Mouse (Mus musculus) heart, adult 11 months (tissue): ENCODE results near the gene Palm2.

Experiments
- DNase-seq: peaks from one replicate; pipeline ENCODE4 v3.0.0; 2022

The Palm2 gene

DNA sequence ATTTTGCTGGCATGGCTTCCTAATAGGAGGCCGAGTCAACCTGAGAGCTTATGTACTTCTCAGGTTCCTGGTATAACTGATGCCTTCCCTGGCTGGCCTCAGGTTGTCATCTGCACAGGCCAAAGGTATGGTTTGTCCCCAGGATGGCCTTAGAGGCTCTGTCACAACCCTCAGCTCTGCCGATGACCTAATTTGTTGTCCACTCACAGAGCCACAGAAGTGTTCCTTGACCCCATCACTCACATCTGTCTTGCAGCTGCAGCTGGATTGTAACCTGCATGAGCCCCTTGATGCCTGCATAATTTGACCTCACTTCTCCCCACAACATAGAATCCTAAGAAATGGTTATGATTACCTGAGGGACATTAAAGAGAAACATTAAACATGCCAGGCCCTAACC lies 190.8 kb downstream of the Palm2 start:
- peak; percentile 82 for DNase-seq

DNA sequence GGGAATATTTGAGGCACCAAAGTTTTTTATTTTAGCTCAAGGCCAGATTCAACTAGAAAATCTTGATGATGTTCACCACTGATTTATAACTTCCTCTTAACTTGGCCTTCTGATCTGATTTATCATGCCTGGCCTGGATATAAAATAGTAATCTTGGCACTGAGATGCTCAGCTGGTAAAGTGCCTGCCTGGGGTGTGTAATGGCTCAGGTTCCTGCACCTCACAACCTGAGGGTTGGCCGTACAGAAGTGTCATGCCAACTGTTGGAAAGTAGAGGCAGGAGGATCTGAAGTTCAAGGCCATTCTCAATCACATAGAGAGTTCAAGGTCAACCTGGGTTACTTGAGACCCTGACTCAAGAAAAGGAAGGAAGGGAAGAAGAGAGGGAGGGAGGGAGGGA lies 191.3 kb downstream of the Palm2 start:
- peak; percentile 76 for DNase-seq

DNA sequence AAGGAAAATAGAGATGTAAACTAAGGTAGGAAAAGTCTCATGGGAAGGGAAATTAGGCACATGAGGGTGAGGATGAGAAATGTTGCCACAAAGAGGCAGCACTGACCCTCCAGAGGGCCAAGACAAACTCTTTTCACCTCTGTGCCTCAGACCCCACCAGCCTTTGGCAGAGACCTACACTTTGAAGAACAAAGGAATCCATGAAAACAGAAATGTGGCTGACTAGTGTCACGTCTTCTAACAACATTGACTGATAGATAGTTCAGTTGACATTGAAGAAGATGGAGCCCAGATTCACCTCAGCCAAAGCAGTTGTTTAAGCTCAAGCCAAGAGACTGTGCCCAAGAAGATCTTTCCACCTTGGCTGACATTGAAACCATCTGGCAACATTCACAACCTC lies 191.7 kb downstream of the Palm2 start:
- DNase-seq = peak; percentile 61

DNA sequence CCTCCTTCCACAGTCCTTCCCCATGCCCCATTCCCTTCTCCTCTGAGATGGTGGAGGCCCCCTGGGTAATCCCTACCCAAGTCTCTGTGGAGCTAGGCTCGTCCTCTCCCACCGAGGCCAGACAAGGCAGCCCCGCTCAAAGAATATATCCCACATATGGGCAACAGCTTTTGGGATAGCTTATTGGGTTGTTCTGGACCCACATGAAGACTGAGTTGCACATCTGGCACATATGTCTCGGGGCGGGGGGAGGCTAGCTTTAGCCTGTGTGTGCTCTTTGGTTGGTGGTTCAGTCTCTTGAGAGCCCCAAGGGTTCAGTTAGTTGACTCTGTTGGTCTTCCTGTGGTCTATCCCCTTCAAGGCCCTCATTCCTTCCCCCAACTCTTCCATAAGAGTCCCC lies 192.9 kb downstream of the Palm2 start:
- DNase-seq = peak; percentile 63

DNA sequence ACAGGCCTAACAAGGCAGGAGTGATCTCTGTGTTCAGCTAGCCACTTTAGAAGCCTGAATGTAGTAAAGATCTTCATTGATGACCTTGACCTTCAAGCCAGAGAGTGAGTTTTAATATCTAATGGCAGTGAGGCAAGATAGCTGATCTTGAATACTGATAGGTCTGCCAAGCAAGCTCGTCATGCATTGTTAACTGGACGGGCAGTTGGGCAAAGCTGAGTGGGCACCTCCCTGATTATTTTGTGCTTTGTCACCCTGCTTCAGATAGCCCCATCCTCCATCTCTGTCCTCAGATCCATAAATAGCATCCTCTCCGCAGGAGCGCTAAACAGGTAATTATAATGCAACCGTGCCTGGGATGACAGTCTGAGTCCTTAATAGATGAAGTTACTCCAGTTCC lies 198.3 kb downstream of the Palm2 start:
- peak; percentile 86 for DNase-seq

DNA sequence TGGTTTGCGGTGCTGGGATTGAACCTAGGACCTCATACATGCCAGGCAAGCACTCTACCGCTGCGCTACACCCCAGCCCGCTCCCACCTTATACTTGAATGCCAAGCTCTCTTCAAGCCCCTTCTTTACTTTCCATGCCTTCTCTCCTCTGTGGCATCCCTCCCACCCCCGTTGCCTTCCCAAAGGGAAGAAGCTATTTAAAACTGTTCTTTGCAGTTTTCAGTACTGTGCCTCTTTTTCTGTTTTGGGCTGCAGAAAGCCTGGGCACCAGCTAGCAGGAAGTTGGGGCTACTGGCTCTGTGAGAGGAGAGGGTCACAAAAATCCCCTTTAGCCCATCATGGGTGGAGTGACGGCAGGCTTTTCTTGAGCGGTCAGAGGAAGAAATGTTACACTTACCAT lies 199.0 kb downstream of the Palm2 start:
- peak; percentile 68 for DNase-seq

DNA sequence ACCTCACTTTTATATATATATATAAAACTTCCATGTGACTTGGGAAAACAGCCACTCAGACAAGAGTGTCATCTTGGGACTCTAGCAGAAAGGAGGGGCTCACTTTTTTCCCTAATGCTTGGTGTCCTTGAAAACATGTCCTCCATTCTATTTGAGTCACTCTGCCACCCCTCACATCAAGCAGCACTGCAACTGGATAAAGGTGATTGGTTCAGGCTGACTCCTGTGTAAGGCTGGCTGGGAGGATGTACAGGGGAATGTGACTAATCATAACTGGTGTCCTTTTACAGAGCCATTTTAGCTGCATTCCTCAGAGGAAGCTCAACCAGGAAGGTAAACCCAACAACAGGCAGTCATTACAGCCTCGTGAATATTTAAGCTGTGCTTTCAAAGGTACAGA lies 200.9 kb downstream of the Palm2 start:
- peak; percentile 25 for DNase-seq

DNA sequence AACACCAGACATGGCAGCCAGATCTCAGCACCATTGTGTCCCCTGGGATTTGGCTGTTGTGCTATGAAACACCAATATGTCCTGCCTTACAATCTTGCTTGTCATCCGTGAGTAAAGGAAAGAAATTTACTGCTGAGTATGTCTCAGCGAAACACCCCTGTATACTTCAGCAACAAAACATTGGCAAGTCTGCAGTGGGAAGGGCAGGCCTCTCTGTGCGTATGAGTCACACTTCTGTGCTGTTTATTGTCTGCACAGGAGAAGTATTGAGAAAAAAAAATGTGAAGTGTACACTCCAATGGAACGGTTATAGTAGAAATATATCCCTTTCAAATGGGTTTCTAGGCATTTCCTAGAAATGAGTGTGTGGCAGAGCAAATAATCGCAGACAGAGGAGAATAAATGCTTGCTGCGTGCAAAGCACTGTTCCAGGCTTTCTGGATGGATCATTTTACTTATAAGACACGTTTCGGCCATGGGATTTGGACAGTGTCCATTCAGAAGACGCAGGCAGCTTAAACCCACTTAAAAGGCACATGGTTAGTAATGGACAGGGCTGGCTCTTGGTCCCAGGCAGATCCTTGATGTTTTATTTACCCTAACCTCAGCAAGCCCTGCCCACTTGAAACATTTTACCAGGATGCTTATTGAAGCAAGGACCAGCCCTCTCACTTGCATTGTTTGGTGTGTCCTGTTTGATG lies 202.9 kb downstream of the Palm2 start:
- DNase-seq = peak; percentile 70

DNA sequence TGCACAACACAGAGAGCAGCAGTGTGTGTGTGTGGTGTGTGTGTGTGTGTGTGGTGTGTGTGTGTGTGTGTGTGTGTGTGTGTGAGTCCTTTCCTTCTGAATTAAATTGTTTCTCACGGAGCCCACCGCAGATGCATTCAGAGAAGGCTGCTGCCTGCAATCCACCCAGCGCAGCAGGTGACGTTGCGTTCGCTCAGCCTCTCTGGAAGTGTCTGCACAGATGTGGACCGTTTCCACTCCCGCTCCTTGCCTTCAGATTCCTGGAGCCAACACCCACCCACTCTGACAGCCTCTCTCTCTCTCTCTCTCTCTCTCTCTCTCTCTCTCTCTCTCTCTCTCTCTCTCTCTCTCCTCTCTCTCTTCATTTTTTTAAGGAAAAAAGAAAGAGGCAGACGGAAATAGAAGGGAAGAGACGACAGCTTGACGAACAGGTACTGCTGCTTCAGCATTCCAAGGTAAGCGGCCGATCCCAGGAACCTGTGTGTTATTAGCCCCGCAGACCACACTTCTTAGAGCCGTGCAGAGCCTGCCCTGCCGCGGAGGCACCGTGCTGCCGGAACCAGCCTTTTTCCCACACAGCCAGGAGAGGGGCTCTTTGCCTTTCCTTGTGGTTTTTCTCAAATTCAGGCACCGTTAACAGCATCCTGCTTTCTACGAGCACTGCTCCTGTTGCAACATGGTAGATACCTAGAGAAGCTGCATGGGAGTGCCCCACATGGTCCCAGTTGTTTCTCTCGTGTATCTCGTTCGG lies 203.8 kb downstream of the Palm2 start:
- no peak for DNase-seq

DNA sequence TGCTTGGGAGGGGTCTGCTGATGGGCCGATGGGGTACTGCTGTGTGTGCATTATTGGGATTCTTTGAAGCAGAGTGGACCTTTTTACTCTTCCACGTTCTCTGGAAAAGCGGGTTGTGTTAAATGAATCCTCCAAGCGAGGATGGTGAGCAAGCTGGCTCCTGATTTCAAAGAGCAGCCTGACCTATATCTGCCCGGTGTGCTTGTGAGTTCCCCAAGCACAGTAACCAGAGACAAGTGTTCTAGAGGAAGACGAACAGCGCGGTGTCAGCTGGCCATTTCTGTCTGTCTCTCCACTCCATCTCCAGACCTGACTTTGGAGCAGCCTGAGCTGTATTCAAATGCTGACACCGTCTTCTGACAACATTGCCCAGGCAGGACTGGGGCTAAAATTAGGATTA lies 204.9 kb downstream of the Palm2 start:
- DNase-seq = peak; percentile 60

DNA sequence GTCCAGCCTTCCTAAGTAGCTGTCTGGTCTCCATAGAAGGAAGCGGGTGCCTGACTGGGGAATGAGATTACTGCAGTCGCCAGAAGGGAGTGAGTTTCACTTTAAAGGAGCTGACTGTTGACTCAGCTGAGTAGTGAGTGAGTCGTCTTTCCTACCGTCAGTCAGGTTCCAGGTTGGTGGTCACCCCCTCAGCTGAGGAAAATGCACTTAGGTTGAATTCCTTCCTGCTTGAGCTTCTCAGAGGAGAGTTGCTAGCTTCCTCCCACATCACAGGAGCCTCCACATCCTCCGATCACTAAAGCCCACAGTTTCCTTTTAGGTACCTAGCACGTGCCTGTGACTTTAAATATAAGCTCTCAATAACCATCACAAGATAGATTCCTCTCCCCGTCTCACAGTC lies 206.2 kb downstream of the Palm2 start:
- peak; percentile 48 for DNase-seq

DNA sequence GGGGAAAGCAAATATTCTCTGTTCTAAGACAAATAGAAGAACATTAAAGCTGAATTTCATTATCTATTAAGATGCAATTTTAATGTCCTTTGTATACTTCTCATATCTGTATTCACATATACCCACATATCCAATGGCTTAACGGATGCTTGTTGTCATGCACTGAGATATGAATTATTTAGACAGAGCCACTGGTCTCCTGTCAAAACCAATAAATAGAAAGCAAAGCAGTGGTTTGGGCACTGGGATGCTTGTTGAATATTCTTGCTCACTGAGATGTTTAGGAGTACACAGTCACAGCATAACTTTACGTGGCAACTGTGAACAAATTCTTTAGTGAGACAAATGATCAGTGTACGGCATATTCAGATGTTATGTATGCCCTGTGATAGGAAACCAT lies 206.9 kb downstream of the Palm2 start:
- DNase-seq = peak; percentile 45

DNA sequence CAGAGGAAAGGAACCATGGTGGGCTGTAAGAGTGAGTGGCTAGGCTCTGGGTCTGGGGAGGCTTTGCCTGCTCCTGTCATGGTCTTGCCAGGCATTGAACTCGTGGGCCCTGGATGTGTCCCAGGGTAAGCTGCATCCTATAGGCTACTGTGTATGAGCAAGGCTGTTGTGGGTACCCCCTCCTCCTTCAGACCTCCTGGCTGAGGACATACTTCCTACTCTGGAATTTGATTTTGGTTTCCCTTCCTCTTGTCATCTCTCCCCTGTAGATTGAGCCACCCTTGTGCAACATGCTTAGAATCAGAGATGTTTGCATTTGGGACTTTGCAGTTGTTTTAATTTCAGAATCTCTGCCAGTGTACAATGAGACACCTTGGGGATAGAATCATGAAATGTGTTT lies 216.9 kb downstream of the Palm2 start:
- DNase-seq = no peak

DNA sequence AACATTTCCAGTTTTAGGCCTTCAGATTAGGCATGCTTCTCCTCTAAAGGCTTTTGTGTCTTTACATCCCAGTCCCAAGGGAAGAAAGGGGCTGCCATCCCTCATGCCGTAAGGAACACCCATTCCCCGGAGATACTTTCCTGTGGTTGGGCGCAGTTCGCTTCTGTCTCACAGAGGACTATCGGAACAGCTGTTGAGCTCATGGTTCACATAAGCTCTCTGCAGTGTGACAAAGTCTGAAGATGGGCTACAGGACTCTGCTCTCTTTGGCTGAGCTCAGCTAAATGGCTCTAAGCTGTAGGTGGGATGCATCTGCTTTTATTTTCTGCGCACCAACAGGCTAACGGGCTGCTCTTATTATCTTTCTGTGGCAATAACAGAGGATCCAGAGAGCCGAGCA lies 217.5 kb downstream of the Palm2 start:
- no peak for DNase-seq

DNA sequence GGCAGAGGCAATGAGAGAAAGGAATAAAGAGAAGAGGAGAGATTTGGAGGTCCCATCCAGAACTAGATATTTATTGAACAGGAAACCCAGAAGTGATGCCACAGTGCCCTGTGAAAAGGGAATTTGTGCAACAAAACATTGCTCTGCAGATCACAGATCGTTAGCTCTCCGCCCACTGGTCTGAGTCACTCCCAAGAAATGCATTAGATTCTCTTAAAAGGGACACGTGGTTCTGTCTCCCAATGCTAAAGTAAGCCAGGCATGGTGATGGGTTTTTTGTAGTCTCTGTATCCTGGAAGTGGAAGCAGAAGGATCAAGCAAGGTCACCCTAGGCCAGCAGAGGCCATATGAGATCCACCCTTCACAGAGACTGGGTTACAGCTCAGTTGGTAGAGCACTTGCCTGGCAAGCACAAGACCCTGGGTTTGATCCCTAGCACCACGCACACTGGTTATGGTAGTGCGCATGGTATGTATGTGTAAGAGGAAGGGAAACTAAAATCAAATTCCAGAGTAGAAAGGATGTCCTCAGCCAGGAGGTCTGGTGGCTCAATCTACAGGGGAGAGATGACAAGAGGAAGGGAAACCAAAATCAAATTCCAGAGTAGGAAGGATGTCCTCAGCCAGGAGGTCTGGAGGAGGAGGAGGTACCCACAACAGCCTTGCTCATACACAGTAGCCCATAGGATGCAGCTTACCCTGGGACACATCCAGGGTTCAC lies 218.3 kb downstream of the Palm2 start:
- DNase-seq = no peak

DNA sequence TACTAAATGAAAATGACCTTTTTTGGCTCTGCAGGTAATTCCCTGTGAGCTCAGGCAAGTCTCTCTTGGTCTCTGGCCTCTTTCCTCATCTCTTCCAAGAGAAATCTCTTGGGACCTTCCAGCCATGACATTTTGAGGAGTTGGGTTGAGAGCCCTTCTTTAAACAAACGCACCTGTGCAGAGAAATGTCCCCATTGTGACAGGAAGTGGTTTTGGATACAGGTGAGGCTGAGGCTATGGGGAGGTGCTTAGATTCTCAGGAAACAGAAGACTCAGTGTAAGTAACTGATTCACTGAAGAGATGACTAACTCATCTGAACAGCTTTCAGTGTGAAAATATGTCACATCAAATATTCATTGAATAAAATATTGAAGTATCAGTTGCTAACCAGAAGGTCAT lies 221.9 kb downstream of the Palm2 start:
- no peak for DNase-seq

DNA sequence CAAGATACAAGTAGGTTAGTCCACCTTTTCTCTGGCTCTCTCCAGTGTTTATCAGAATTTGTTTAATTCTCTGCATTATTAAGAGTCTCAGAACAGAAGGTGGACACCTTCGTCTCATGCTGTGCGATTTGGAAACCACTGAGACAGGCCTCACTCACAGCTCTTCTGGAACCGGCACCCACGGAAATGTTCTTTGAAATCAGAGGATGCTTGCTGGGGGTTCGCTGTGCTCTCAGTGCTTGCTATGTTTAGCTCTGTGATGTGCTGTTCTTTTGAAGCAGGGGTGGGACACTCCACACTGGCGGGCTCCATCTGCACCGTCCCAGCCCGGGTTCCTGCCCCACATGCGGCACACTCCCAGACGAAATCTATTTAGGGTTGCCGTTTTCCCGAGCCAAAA lies 222.3 kb downstream of the Palm2 start:
- peak; percentile 68 for DNase-seq

DNA sequence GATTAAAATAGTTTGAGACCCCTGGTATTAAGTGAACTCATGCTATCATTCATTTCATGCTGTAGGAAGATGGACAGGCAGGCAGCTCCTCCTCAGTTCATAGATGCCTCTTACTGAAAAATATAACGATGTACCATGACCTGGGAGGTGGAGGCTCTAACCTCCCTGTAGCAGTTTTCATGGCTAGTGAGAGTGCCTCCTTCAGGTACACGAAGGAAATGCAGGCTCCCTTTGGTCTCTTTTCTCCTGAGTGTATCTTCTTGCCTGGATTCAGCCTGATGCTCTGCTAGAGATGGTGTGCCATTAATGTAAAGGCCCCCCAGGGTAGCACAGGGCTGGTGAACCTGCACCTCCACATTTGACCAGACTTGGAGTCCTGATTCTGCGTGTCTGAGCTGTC lies 222.8 kb downstream of the Palm2 start:
- peak; percentile 55 for DNase-seq

DNA sequence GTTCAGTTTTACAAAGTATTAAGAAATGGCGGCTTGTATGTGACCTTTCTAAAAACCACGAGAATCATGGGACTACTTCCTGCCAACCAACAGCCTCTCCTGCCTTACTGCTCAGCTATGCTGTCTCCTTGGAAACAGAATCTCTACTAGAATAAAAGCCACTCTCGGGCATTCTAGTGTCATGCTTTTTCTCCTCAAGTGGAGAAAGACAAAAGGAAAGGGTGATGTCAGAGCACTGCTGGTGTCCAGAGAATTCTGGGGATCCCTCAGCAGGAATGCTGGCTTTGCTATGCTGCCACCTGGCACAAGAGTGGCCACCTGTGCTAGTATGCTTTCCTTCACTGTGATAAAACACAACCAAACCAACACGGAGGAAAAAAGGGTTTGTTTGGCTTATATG lies 226.4 kb downstream of the Palm2 start:
- DNase-seq = no peak

DNA sequence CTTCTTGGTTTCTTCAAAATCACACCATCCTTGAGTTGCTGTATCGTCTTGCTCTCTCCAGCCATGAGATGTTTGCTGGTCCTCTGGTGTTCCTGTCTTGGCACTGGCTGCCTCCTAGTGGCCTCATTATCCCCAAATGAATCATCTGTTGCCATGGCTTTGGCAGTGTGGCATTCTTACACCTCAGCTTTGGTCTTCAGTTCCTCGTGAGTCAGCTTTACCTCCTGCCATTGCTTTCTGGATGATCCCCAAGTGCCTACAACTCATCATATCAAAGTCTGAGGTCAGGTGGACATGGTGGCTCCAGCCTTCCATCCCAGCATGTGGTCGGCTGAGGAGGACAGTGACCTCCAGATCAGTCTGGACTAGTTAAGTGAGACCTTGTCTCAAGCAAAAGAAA lies 232.1 kb downstream of the Palm2 start:
- DNase-seq = peak; percentile 65

DNA sequence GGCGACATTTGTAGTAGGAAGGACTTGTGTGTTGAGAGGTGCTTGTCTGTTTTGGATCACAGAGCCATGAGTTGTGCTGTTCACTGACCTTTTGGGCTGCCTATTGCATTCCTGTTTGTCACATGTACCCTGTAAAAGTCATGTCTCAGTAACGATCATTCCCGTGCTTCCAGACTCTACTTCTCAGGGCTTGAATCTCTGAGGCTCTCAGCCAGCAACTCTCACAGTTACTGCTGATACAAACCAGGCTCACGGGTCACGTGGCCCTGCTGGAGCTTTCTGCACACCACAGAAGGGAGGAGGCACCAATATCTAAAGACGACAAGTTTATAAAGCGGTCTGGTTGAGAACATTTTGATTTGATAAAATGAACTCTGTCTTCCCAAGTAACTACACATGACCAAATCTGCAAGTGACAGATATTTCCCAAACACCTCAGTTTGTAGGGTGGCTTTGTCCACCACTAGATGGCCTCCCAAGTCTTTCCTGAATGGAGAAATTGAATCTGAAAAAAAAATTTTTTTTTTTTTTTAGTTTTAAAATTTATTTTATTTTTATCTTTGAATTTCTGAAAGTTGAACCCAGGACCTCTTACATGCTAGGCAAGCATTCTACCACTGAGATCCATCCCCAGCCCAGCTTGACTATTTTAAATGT lies 236.9 kb downstream of the Palm2 start:
- peak; percentile 98 for DNase-seq

DNA sequence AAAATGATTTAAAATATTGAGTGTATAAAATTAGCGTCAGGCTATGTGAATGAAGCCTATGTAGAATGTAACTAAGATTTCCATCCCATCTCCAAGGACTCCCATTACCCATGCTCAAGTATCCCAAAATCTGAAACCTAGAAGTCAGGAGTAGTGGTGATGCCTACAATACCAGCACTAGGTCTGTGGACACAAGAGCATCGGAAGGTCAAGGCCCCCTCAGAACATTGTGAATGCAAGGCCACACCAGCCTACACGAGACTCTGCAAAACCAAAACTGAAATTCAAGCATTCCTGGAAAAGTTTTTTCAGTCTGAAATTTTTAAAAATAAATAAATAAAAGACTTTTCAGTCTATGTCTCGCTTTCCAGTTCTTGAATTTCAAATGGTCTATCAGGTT lies 238.5 kb downstream of the Palm2 start:
- peak; percentile 61 for DNase-seq
